Mouse (Mus musculus): ENCODE results near the gene Slc17a2. TPM values are rescaled to one million over a fixed set of nuclear protein-coding genes. Genes with fewer than 3 reads are reported as not detected.

Gene Slc17a2
- polyA plus RNA-seq, 1 experiment, result not detected

- H3K4me3 ChIP-seq (ENCODE audit: insufficient read depth, low read depth, low read length), result no peak overlapping the region
- no peak overlapping the region for H3K27ac ChIP-seq (replicated peaks; ENCODE audit: low read depth, low read length)
Observed at GRCm38 (mm10) chr13:23836630-23837029, 29.8 kb downstream of the Slc17a2 start.

GRCm38 (mm10) chr13:23839308-23839707, 32.5 kb downstream of the Slc17a2 start, which contains the start of gene Slc17a3:
Gene Slc17a3 (plus strand): TSS chr13:23839434.
- no peak within 1 kb of the TSS for H3K27ac ChIP-seq (replicated peaks; ENCODE audit: low read depth, low read length)
- no peak within 1 kb of the TSS for H3K4me3 ChIP-seq (ENCODE audit: insufficient read depth, low read depth, low read length)

More at GRCm38 (mm10) chr13:23836630-23837029, 29.8 kb downstream of the Slc17a2 start:
- no peaks in the 10 kb centered on the region for H3K4me1 ChIP-seq (ENCODE audit: control insufficient read depth, insufficient read depth, insufficient read length, low read length)

GRCm38 (mm10) chr13:23845851-23846250, 39.1 kb downstream of the Slc17a2 start:
- Histone ChIP-seq H3K4me3 (ENCODE audit: insufficient read depth, low read depth, low read length) (no peak overlapping the region), H3K27ac (replicated peaks; ENCODE audit: low read depth, low read length) (no peak overlapping the region), H3K4me1 (ENCODE audit: control insufficient read depth, insufficient read depth, insufficient read length, low read length) (no peaks in the 10 kb centered on the region)

More at GRCm38 (mm10) chr13:23839308-23839707, 32.5 kb downstream of the Slc17a2 start, which contains the start of gene Slc17a3:
- no peaks in the 10 kb centered on the region for H3K4me1 ChIP-seq (ENCODE audit: control insufficient read depth, insufficient read depth, insufficient read length, low read length)

GRCm38 (mm10) chr13:23849299-23849698, 42.5 kb downstream of the Slc17a2 start:
- Histone ChIP-seq H3K4me1 (ENCODE audit: control insufficient read depth, insufficient read depth, insufficient read length, low read length) (no peaks in the 10 kb centered on the region), H3K27ac (replicated peaks; ENCODE audit: low read depth, low read length) (no peak overlapping the region)

GRCm38 (mm10) chr13:23856401-23856800, 49.6 kb downstream of the Slc17a2 start:
- H3K4me3 ChIP-seq (ENCODE audit: insufficient read depth, low read depth, low read length), result no peak overlapping the region
- H3K27ac ChIP-seq (replicated peaks; ENCODE audit: low read depth, low read length), result no peak overlapping the region
- H3K4me1 ChIP-seq (ENCODE audit: control insufficient read depth, insufficient read depth, insufficient read length, low read length), result peaks cover 2% of the 10 kb centered on the region; the same call in 1 of the 2 replicates

More at GRCm38 (mm10) chr13:23849299-23849698, 42.5 kb downstream of the Slc17a2 start:
- H3K4me3 ChIP-seq (ENCODE audit: insufficient read depth, low read depth, low read length), result no peak overlapping the region

DNA sequence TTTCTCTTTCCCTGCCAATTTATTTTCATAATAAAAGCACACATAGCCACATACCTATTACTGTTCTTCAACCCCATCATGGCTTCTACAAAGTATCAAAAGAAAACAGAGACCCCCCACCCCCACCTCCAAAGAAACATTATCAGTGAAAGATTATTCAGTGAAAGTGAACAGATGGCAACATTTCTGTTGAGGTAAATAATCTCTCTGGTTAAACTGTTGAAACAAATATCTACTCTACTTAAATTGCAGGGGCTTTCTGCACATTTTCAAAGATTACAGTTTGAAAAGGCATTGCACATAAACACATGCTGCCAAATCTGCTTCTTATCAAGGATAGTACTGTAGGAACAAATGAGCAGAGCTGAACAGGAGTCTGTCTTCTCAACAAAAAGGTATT, 55.0 kb downstream of the Slc17a2 start:
- Histone ChIP-seq H3K4me3 (ENCODE audit: insufficient read depth, low read depth, low read length) (no peak overlapping the region), H3K4me1 (ENCODE audit: control insufficient read depth, insufficient read depth, insufficient read length, low read length) (peaks cover 5% of the 10 kb centered on the region), H3K27ac (replicated peaks; ENCODE audit: low read depth, low read length) (no peak overlapping the region)

DNA sequence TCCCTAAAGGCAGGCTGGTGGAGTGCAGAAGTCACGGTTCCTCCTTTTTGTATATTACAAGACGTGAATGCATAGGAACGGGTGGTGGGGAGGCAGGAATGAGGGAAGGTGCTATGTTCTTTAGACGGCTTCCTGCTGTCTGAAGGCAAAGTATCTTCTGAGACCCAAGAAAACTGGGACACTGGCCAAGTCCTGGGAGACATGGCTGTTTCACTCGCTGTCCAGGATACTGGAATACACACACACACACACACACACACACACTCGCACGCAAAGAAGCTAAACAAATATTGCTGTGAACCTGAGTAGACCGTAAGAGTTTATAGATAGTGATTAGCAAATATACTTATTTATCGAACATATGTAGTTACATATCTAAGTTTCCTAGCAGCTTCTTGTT, 57.9 kb downstream of the Slc17a2 start:
- Histone ChIP-seq H3K27ac (replicated peaks; ENCODE audit: low read depth, low read length) (no peak overlapping the region), H3K4me1 (ENCODE audit: control insufficient read depth, insufficient read depth, insufficient read length, low read length) (peaks cover 6% of the 10 kb centered on the region; the same call in 1 of the 2 replicates), H3K4me3 (ENCODE audit: insufficient read depth, low read depth, low read length) (no peak overlapping the region)

DNA sequence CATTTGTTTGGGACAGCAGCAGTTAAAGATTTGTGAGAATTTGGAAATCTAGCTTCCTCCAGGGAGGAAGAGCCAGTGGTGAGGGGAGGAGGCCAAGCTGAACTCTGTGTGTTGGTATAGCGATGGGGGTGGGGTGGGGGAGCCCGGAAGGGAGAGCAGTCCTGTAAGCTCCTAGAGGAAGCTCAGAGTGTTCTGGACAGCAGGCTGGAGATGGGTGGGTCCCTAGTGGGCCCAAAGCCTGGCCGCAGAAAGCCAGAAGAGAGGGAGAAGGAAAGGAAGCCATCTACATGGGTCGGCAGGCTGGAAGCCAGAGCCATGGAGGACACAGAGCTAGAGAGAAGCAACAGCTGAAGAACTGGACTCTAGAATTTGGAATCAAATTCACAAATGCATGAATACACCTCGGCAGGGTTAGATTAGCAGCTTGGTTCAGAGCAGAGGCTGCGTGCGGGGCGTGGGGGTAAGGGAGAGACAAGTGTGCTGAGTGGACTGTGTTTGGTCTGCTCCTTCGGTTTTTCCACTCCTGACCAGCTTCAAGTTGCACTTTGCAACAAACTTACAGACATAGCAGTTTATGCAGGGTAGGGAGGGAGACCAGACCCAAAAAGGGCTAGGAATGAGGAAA, 59.4 kb downstream of the Slc17a2 start:
- Histone ChIP-seq H3K27ac (replicated peaks; ENCODE audit: low read depth, low read length) (no peak overlapping the region), H3K4me1 (ENCODE audit: control insufficient read depth, insufficient read depth, insufficient read length, low read length) (peaks cover 6% of the 10 kb centered on the region; the same call in 1 of the 2 replicates), H3K4me3 (ENCODE audit: insufficient read depth, low read depth, low read length) (no peak overlapping the region; the same call in 1 of the 2 replicates)

DNA sequence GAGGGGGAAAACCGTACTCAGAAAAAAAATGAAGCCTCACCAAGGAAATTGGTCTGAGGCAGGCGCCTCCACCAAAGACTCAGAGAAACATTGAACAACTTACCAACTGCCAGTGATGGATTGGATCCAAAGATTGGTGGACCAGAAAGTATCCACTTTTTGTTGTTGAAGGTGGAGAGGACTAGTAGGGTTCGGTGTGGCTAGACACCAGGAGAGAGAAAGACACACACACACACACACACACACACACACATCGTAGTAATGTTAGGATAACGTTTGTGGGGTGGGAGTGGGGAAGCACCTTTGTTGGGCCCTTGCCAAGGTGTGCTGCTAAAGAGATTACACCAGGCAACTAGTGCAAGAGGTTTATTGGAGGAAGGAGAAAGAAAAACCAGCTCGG, 60.2 kb downstream of the Slc17a2 start:
- Histone ChIP-seq H3K27ac (replicated peaks; ENCODE audit: low read depth, low read length) (no peak overlapping the region), H3K4me3 (ENCODE audit: insufficient read depth, low read depth, low read length) (no peak overlapping the region), H3K4me1 (ENCODE audit: control insufficient read depth, insufficient read depth, insufficient read length, low read length) (peaks cover 6% of the 10 kb centered on the region; the same call in 1 of the 2 replicates)

- H3K4me1 ChIP-seq (ENCODE audit: control insufficient read depth, insufficient read depth, insufficient read length, low read length), result peaks cover 6% of the 10 kb centered on the region; the same call in 1 of the 2 replicates
- H3K27ac ChIP-seq (replicated peaks; ENCODE audit: low read depth, low read length), result no peak within 1 kb of the TSS
- no peak within 1 kb of the TSS for H3K4me3 ChIP-seq (ENCODE audit: insufficient read depth, low read depth, low read length)
Observed at GRCm38 (mm10) chr13:23867405-23867804, 60.6 kb downstream of the Slc17a2 start, which contains the start of gene Slc17a1. Gene Slc17a1 (plus strand): TSS chr13:23867750.

- H3K4me1 ChIP-seq (ENCODE audit: control insufficient read depth, insufficient read depth, insufficient read length, low read length), result peaks cover 6% of the 10 kb centered on the region; the same call in 1 of the 2 replicates
- no peak overlapping the region for H3K27ac ChIP-seq (replicated peaks; ENCODE audit: low read depth, low read length)
- H3K4me3 ChIP-seq (ENCODE audit: insufficient read depth, low read depth, low read length), result no peak overlapping the region
Observed at GRCm38 (mm10) chr13:23868790-23869533, 62.2 kb downstream of the Slc17a2 start.

DNA sequence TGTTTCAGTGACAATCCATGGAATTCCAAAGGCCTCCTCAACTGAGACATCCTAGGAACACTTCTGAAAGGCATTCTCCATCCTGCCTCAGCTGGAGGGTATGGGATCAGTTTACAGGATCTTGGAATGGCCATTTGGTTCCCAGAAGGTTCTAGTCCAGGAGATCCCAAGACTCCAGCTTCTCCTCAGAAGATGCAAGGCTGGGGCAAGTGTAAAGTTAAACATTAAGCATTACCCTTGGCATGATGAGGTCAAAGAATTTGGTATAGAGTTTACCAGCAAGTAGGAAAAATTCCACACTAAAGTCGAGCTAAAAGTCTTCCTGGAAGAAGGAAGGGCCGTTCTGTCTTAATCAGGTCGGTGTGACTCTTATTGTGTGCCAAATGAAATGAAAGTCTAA, 63.2 kb downstream of the Slc17a2 start:
- Histone ChIP-seq H3K27ac (replicated peaks; ENCODE audit: low read depth, low read length) (no peak overlapping the region), H3K4me1 (ENCODE audit: control insufficient read depth, insufficient read depth, insufficient read length, low read length) (peaks cover 6% of the 10 kb centered on the region; the same call in 1 of the 2 replicates), H3K4me3 (ENCODE audit: insufficient read depth, low read depth, low read length) (no peak overlapping the region)

DNA sequence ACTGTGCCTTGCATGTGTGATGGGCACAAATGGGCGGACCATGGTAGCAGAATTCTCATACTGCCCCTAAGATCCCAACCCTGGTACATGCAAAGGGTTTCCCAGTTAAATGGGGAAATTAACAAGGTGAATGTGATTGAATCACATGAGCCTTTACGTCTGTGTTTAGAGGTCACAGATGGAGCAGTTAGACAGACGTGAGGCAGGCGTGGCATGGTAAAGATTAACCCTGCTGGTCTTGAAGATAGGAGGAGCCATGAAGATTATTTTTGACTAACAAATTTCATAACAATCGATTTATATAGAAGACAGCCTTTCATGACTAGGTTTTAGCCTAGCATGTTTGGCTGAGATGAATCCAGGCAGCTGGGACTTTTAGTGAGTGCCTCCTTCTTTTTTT, 66.3 kb downstream of the Slc17a2 start:
- peaks cover 4% of the 10 kb centered on the region; the same call in 1 of the 2 replicates for H3K4me1 ChIP-seq (ENCODE audit: control insufficient read depth, insufficient read depth, insufficient read length, low read length)
- H3K27ac ChIP-seq (replicated peaks; ENCODE audit: low read depth, low read length), result no peak overlapping the region
- H3K4me3 ChIP-seq (ENCODE audit: insufficient read depth, low read depth, low read length), result no peak overlapping the region

Data from brown adipose tissue, adult 24 weeks (tissue).